Mouse (Mus musculus): ENCODE results near the gene Oog1. TPM values are rescaled to one million over a fixed set of nuclear protein-coding genes. Genes with fewer than 3 reads are reported as not detected.
"Not testable (repeated sequence)": the region's sequence is repeated elsewhere in the genome, so short reads cannot be mapped to it uniquely, and the experiment has no call there.

Oog1 gene
- not detected for total RNA-seq (2021)

DNA sequence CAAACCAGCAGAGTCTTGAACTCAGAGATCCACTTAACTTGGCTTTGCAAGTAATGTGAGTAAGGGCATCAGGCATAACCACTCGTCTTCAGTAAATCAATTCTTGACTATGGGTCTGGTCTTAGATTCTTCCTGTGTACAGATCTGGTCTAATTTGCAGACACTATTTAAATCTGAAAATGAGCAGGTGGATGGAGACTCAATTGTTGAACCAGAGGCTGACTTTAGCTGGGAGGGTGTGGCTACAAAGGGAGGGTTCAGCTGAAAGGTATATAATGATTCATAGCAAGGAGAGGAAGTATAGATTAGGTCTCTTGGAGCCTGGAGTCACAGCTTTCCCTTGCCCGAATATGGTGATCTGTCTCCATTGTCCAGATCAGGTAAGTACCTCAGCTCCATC, at the start of gene Oog1:
TSS of gene Oog1 (plus strand) at position 301 of the 400 bp plus-strand sequence.
- DNase-seq (ENCODE audit: low spot score in 2 of 2); intact Hi-C loops (cut with DNase I): not testable (repeated sequence)

DNA sequence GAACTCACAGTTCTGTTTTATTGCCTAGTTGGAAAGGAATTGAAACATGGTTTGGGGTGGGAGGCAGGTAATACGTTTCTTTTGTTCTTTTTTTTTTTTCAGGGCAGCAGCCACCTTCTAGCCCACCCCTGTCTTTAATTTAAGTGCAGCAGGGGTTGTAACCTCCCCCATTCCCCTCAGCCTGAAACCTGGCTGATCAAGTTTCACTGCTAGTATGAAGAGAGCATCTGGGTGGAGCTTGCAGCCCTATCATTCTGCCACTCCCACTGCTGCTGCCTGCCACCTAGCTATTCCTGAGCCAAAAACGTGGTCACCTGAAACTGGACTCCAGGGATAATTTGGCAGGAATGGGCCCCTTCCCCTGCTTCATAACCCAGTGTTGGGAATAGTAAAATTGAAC, 1.1 kb upstream of the Oog1 start:
- intact Hi-C loops (cut with DNase I), result not testable (repeated sequence)

DNA sequence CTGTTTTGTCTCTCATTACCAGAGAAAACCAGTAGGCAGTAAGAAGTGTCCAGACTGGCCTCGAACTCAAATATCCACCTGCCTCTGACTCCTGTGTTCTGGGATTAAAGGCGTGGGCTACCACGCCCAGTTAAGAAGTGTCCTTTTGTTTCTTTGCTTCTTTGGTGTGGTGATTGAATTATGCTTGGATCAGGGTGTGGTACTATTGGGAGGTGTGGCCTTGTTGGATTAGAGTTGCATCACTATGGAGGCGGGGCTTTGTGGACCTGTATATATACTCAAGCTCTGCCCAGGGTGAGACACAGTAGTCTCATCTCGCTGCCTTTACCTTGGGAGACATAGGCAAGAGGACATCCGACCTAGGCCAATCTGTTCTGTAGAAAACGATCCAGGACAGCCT, 16.1 kb downstream of the Oog1 start, which contains the start of gene Gm4027:
TSS of gene Gm4027 (plus strand) at position 301 of the 400 bp plus-strand sequence.
- DNase-seq (ENCODE audit: low spot score in 2 of 2); intact Hi-C loops (cut with DNase I): not testable (repeated sequence)

More for the DNA sequence above, 1.1 kb upstream of the Oog1 start:
- not testable (repeated sequence) for DNase-seq (ENCODE audit: low spot score in 2 of 2)

DNA sequence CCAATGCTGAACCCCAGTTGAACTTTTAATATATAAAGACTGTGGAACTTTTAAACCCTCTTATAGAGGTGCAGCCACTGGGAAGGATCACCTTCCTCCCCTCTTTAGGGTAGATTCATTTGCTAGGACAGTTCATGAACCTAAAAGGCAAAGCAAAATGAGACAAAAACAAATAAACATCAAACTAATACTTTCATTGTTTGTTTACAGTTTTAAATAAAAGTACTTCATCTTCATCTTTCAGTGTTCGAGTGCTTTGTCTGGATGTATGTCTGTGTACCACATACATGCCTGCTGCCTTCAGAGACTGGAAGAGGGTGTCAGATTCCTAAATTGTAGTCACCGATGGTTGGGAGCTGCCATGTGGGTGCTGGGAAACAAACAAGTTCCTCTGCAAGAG, 42.0 kb downstream of the Oog1 start, which contains the start of gene Gm16381:
TSS of gene Gm16381 (minus strand) at position 101 of the 400 bp plus-strand sequence.
- not testable (repeated sequence) for DNase-seq (ENCODE audit: low spot score in 2 of 2)

DNA sequence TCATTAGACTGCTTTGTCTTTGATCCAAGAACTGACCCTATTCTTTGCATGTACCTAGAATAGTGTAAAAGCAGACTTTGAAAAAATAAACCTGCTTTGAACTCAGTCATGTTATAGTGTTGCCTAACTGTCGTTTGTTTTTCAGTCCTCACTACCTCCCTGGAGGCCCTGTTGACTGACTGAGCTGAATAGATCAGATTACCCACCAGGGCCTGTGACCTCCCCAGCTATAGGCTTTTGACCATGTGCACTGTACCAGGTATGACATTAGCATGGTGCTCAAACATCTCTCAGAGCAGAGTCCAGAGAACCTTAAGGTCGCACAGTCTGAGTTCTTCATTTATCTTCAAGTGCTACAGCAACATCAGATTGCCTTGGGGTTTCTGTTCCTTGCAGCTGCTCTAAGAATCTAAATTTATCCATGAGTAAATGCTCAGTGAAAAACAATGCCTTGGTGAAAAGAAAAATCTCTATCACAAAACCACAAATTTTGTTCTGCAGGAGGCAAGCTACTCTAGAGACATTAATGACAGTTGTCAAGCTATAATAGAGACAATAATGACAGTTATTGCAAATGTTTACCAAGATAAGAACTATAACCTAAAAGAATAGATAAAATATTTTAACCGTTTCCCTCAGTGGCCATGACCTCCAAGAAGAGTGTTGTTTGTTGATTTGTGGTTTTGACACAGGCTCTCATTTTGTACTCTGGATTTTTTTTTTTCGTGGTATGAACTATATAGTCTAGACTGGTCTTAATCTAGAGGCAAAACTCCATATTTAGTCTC, 50.6 kb downstream of the Oog1 start:
- intact Hi-C loops (cut with DNase I), result not testable (repeated sequence)

More for the DNA sequence above, 42.0 kb downstream of the Oog1 start, which contains the start of gene Gm16381:
- intact Hi-C loops (cut with DNase I), result not testable (repeated sequence)

More for the DNA sequence above, 50.6 kb downstream of the Oog1 start:
- DNase-seq (ENCODE audit: low spot score in 2 of 2), result not testable (repeated sequence)

Other genes with a start within 250 kb of the Oog1 start
- 10 to 100 TPM; 33.7 to 34.1 TPM for gene Sptlc2, start 214.3 kb upstream of the Oog1 start, total RNA-seq (2021)
- gene Slirp, start 158.8 kb upstream of the Oog1 start, total RNA-seq (2021), result 10 to 100 TPM; 92.2 to 97.3 TPM
- 10 to 100 TPM; 14.6 to 19.0 TPM for gene Alkbh1, start 158.7 kb upstream of the Oog1 start, total RNA-seq (2021)
- 10 to 100 TPM; 64.7 to 73.8 TPM for gene Snw1, start 130.4 kb upstream of the Oog1 start, total RNA-seq (2021)
- not detected for gene Gm5788, start 108.0 kb upstream of the Oog1 start, total RNA-seq (2021)
- not detected for gene Gm8300, start 88.4 kb upstream of the Oog1 start, total RNA-seq (2021)
- gene Gm4027, start 16.2 kb downstream of the Oog1 start, total RNA-seq (2021), result not detected
- not detected for gene Gm16381, start 41.9 kb downstream of the Oog1 start, total RNA-seq (2021)
- gene Gm21319, start 173.1 kb downstream of the Oog1 start, total RNA-seq (2021), result not detected
- not detected for gene Gm21936, start 192.8 kb downstream of the Oog1 start, total RNA-seq (2021)
- not detected for gene BB287469, start 213.9 kb downstream of the Oog1 start, total RNA-seq (2021)
- gene Gm2001, start 239.7 kb downstream of the Oog1 start, total RNA-seq (2021), result not detected

All from left cerebral cortex, postnatal 36 days (tissue).